Mouse (Mus musculus): ENCODE results near the gene Ncoa7. TPM values are rescaled to one million over a fixed set of nuclear protein-coding genes. Genes with fewer than 3 reads are reported as not detected.
A peak's percentile ranks its signal among the peaks of the same experiment; 100 is the strongest.

Ncoa7 gene
- polyA plus RNA-seq, 1 experiment from 2014 or later, result 11.2 TPM

DNA sequence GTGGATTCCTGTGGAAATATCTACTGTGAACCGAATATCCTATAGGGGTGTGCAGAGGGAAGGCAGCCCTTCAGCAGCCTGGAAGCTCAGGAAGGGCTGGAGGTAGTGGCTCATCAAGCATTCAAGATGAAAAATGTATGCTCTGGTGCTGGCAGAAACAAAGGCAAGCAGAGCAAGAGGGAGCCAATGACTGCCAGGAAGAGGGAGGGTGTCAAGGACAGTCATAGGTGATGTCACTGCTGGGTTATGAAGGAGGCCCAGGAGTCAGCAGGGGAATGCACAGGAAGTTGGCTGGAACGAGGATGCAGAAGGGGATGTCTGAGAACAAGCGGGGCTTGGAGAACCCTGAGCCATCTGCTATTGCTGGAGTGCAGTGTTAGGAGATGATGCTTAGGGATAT is 24.9 kb downstream of the Ncoa7 start:
- Histone ChIP-seq H3K4me1 (no peaks in the 10 kb centered on the region), H3K36me3 (no peaks in the 10 kb centered on the region), H3K9ac (no peak overlapping the region), H3K27me3 (replicated peaks) (no peaks in the 10 kb centered on the region), H3K4me3 (no peak overlapping the region), H3K4me2 (replicated peaks) (no peak overlapping the region), H3K9me3 (no peaks in the 10 kb centered on the region), H3K27ac (no peak overlapping the region)
- WGBS, result 76% methylated on average over 3 of the region's 3 CpGs
- ATAC-seq (ENCODE audit: low FRiP score, low read depth), result no peak

DNA sequence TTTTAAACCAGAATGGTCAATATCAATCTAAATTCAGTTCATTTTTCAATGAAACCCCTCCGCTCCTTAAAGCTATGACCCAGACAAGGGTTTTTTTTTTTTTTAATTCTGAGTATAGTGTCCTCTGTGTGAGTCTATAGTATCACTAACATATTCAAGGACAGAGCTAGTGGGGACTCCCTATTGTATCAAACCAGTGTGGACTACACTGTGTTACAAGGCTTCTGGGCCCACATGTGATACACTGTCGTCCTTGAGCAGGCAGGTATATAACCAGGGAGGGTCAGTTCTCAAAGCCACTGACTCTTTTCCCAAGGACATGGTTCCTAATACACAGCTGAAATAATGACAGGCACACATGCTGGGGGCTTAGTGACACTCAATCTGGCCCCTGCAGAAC is 27.1 kb downstream of the Ncoa7 start:
- no peak overlapping the region for H3K4me3 ChIP-seq
- no peaks in the 10 kb centered on the region for H3K4me1 ChIP-seq
- no peak overlapping the region for H3K27ac ChIP-seq
- no peaks in the 10 kb centered on the region for H3K36me3 ChIP-seq
- WGBS, result 79% methylated on average over 2 of the region's 2 CpGs
- H3K27me3 ChIP-seq (replicated peaks), result no peaks in the 10 kb centered on the region
- no peaks in the 10 kb centered on the region for H3K9me3 ChIP-seq
- no peak overlapping the region for H3K9ac ChIP-seq
- no peak overlapping the region for H3K4me2 ChIP-seq (replicated peaks)
- ATAC-seq (ENCODE audit: low FRiP score, low read depth), result peak; percentile 78

DNA sequence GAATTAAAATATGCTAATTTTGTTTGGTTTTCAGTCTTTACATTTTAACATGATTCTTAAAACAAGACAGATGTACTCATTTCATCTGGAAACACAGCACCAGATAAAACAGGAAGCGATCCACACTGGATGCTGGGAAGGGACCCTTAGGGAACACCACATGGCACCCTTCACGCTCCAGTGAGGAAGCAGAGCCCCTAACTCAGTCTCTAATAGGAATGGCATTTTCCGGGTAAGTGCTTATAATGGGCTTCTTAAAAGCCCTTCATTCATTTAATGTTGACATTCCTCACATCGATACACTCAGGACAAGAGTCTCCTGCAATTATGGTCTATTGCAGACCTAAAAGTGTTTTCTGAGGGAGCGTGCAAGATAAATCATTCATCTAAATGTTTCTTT is 27.6 kb downstream of the Ncoa7 start:
- peak; percentile 93 for ATAC-seq (ENCODE audit: low FRiP score, low read depth)
- H3K27ac ChIP-seq, result no peak overlapping the region
- 57% methylated on average over 5 of the region's 5 CpGs for WGBS

DNA sequence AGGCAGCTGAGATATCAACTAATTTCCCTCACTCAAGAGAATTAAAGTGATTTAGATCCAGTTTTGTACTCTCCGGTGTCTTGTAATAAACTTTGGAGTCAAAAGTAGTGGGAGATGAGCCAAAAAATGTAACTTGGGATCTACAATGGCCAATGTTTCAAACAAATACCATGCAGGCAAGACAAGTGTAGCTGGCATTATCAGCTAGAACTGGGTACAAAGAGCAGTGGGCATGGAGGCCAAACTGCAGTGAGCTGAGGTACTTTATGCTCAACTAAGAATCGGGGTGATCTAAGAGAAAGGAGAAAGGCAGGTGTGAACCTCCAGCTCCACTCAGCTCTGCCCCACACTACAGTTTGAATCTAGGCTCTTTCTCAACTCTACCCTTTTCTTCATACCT is 28.7 kb downstream of the Ncoa7 start:
- Histone ChIP-seq H3K27ac (no peak overlapping the region), H3K4me1 (no peaks in the 10 kb centered on the region), H3K4me2 (replicated peaks) (no peak overlapping the region), H3K27me3 (replicated peaks) (no peaks in the 10 kb centered on the region), H3K36me3 (no peaks in the 10 kb centered on the region), H3K4me3 (no peak overlapping the region), H3K9ac (no peak overlapping the region), H3K9me3 (no peaks in the 10 kb centered on the region)
- WGBS, result 89% methylated on average over 2 of the region's 2 CpGs
- no peak for ATAC-seq (ENCODE audit: low FRiP score, low read depth)

More for the DNA sequence above, 27.6 kb downstream of the Ncoa7 start:
- H3K4me2 ChIP-seq (replicated peaks), result no peak overlapping the region
- no peaks in the 10 kb centered on the region for H3K4me1 ChIP-seq
- no peak overlapping the region for H3K9ac ChIP-seq
- no peak overlapping the region for H3K4me3 ChIP-seq
- no peaks in the 10 kb centered on the region for H3K36me3 ChIP-seq
- H3K9me3 ChIP-seq, result no peaks in the 10 kb centered on the region
- H3K27me3 ChIP-seq (replicated peaks), result no peaks in the 10 kb centered on the region

DNA sequence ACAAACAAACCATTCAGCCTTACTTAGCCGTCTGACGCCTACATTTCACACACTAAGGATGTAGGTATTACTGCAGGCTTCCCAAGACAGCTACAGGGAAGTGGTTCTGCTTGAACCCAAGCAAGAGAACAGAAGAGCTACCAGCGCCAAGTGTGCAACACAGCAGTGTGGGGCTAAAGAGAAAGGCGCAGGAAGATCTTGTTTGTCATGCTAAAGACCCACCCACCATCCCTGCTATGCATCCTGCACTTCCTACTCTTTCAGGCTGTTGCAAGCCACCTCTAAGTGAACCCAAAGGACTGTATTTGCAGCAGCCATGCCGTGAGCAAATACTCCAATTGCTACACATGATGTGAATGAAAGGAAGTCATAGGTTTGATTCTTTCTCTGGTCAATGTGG is 29.9 kb downstream of the Ncoa7 start:
- no peak for ATAC-seq (ENCODE audit: low FRiP score, low read depth)

DNA sequence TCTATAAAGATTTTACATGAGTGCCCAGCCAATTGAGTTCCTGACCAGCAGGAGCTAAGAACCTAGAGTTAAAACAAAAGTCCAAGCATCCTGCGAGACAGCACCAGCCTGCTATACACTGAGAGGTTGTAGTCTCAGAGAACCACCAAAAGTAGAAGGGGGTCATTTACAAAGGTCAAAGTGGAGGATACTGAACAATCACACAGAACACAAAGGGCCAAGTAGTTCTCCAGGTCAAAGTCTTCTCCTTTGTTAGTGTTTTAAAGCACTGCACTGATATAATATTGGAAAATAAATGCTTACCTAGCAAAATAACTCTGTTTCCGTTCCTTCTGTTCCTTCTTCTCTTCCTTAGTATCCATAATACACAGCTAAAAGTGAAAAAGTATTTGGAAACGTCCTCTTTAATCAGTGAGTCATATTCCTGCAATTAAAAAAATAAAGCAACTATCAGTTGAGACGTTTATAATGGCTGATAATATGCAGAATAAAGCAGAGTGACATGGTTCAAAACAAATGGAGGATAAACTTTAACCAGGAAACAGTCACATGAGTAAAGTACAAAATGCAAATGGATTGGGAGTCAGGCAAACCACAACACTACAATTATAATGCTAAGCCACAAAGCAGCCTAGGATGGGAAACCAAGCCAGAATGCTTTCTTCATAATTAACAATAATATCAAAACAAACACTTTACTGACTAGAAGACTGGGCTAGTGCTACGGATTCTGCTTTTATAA is 31.5 kb downstream of the Ncoa7 start:
- H3K27ac ChIP-seq, result no peak overlapping the region
- ATAC-seq (ENCODE audit: low FRiP score, low read depth), result no peak
- no peaks in the 10 kb centered on the region for H3K27me3 ChIP-seq (replicated peaks)
- 82% methylated on average over 5 of the region's 5 CpGs for WGBS
- no peaks in the 10 kb centered on the region for H3K4me1 ChIP-seq
- no peaks in the 10 kb centered on the region for H3K36me3 ChIP-seq
- H3K9ac ChIP-seq, result no peak overlapping the region
- H3K9me3 ChIP-seq, result no peaks in the 10 kb centered on the region
- H3K4me2 ChIP-seq (replicated peaks), result no peak overlapping the region
- H3K4me3 ChIP-seq, result no peak overlapping the region

More for the DNA sequence above, 29.9 kb downstream of the Ncoa7 start:
- no peaks in the 10 kb centered on the region for H3K9me3 ChIP-seq
- no peak overlapping the region for H3K4me3 ChIP-seq
- H3K36me3 ChIP-seq, result no peaks in the 10 kb centered on the region
- 64% methylated on average over 5 of the region's 5 CpGs for WGBS
- no peak overlapping the region for H3K4me2 ChIP-seq (replicated peaks)
- H3K27ac ChIP-seq, result no peak overlapping the region
- H3K27me3 ChIP-seq (replicated peaks), result no peaks in the 10 kb centered on the region
- no peaks in the 10 kb centered on the region for H3K4me1 ChIP-seq
- no peak overlapping the region for H3K9ac ChIP-seq

DNA sequence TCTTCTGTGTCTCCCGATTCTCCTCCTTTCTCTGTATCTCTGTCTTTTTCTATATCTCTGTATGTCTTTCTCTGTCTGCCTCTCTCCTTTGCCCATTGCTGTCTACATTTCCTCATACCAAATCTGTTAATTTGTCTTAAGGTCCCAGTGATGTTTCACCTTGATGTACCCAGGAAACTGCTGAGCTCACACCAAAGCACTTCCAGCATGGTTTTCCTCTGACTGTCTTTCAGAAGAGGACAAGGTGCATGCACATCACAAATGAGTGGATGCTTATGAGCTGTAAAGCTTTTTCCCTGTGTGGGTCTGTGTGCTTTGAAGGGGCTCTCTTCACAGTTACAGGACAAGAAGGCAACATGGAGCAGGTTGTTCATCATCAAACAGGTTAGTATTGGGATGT is 34.3 kb downstream of the Ncoa7 start:
- no peaks in the 10 kb centered on the region for H3K36me3 ChIP-seq
- ATAC-seq (ENCODE audit: low FRiP score, low read depth), result no peak
- H3K4me1 ChIP-seq, result no peaks in the 10 kb centered on the region
- H3K27me3 ChIP-seq (replicated peaks), result no peaks in the 10 kb centered on the region
- 91% methylated on average over 1 of the region's 1 CpGs for WGBS
- H3K9me3 ChIP-seq, result no peaks in the 10 kb centered on the region
- no peak overlapping the region for H3K27ac ChIP-seq
- H3K4me2 ChIP-seq (replicated peaks), result no peak overlapping the region
- no peak overlapping the region for H3K4me3 ChIP-seq
- H3K9ac ChIP-seq, result no peak overlapping the region

DNA sequence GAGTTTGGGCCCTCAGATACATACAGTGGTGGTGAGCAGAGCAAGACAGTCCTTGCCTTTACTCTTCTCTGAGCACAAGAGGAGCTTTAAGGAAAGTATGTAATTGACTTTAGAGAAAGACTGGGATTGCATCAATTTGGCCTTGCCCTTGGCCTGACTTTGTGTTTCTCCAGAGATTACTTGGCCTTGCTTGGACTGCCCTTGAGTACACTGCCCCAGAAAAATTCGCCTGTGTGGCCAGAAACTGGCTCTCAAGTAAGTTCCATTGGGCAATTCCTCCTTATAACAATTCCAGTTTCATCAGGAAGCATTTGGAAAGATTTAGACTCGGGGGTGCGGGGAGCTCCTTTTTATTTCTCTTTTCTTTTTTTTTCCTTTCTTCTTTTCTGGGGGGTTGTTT is 34.9 kb downstream of the Ncoa7 start:
- Histone ChIP-seq H3K36me3 (no peaks in the 10 kb centered on the region), H3K9me3 (no peaks in the 10 kb centered on the region), H3K9ac (no peak overlapping the region), H3K4me3 (no peak overlapping the region), H3K4me2 (replicated peaks) (no peak overlapping the region), H3K27me3 (replicated peaks) (no peaks in the 10 kb centered on the region), H3K4me1 (no peaks in the 10 kb centered on the region), H3K27ac (no peak overlapping the region)
- no peak for ATAC-seq (ENCODE audit: low FRiP score, low read depth)
- 90% methylated on average over 3 of the region's 3 CpGs for WGBS

DNA sequence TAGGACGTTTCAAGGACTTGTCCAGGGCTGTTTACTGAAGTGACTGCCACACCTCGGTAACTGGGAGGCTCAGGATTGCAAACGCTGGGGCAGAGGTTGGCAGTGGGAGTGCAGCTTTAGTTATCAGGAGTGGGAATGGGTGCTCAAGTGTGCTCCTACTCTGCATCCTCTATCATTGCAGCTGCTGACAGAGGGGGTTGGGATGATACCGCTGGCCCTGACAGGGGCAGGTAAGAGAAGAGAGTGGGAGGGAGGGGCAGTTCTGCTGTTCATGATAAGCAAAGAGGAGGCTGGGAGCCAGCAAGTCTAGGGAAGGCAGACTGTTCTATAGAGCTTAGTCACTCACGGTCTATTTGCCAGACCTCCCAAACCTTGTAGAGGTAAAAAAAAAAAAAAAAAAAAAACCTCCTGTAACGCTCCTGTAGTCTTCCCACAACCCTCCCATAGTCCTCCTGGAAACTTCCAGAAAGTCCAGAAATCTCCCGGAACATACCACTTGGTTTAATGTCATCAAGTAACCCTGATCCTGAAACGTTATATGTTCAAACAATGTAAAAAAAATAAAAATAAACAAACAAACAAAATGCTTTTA is 39.9 kb downstream of the Ncoa7 start:
- H3K4me2 ChIP-seq (replicated peaks), result no peak overlapping the region
- H3K36me3 ChIP-seq, result no peaks in the 10 kb centered on the region
- peak; percentile 44; the same call in 1 of the 2 replicates for ATAC-seq (ENCODE audit: low FRiP score, low read depth)
- H3K4me3 ChIP-seq, result no peak overlapping the region
- no peak overlapping the region for H3K9ac ChIP-seq
- 86% methylated on average over 8 of the region's 8 CpGs for WGBS
- H3K27ac ChIP-seq, result no peak overlapping the region
- H3K27me3 ChIP-seq (replicated peaks), result no peaks in the 10 kb centered on the region
- H3K4me1 ChIP-seq, result no peaks in the 10 kb centered on the region
- H3K9me3 ChIP-seq, result no peaks in the 10 kb centered on the region

DNA sequence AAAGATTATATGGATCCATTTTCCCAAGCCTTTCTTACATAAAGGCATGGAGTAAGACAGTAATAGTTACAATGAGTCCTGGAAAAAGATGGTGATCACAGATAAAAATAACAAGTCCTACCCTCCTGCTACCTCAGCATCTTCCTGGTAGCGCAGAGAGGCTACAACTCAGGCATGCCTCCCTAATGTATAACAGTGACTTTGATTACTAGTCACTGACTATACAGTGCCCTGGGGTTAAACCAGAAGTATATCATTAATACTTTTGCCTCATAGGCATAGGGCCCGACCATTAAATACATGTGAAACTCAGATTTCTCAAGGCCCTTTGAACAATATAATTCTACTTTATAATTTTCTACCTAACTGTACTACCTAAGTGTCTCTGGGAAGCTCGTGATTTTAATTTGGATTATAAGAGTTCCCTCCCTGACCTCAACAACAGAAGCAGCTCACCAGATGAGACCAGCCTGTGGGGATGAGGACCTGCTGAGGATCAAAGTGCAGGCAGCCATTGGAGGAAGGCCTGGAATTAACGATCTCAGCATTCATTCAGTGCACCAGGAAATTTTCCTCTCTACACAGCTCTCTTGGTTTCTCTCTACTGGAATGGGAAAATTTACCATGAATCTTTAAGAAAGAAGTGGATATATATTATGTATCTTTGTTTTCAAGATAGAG is 40.7 kb downstream of the Ncoa7 start:
- Histone ChIP-seq H3K9me3 (no peaks in the 10 kb centered on the region), H3K4me3 (no peak overlapping the region), H3K4me1 (no peaks in the 10 kb centered on the region), H3K9ac (no peak overlapping the region), H3K27ac (no peak overlapping the region), H3K36me3 (no peaks in the 10 kb centered on the region), H3K4me2 (replicated peaks) (no peak overlapping the region), H3K27me3 (replicated peaks) (no peaks in the 10 kb centered on the region)
- ATAC-seq (ENCODE audit: low FRiP score, low read depth), result no peak
- WGBS, result 84% methylated on average over 4 of the region's 4 CpGs

DNA sequence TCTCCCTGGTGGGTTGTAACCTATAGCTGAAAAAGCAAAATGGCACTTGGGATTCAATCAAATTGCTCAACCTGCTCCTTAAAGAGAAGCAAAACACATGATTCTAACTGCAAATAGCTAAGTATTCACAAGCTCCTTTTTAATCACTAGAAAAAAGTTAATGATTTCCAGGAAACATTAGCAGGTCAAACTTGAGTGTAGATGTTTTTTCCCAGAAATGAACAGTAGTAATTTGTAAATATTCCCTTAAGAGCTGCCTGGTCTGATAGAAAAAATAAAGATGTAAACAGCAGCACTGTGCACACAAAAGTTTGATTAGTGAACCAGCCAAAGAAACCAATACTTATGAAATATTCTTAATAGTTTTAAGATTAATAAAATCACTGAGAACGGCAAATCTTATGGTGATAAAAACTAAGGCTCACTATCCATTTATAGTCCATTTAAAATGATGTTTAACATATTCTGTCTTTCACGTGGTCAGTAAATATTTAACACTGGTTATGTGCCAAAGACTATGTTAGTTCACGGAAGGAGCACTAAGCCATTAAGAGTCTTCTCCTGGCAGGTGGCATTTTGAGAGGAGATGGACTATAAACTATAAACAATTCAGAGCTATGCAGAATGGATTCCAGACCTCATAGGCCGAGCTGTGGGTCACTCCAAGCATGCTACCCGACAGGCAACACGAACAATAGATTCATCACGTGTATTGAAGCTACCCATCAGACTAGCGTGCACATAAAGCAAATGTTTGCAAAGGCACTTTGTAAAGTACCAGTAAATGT is 43.6 kb downstream of the Ncoa7 start:
- no peaks in the 10 kb centered on the region for H3K9me3 ChIP-seq
- H3K4me1 ChIP-seq, result no peaks in the 10 kb centered on the region
- no peaks in the 10 kb centered on the region for H3K36me3 ChIP-seq
- 78% methylated on average over 8 of the region's 8 CpGs for WGBS
- no peak overlapping the region for H3K4me2 ChIP-seq (replicated peaks)
- H3K27me3 ChIP-seq (replicated peaks), result no peaks in the 10 kb centered on the region
- no peak for ATAC-seq (ENCODE audit: low FRiP score, low read depth)
- no peak overlapping the region for H3K9ac ChIP-seq
- H3K4me3 ChIP-seq, result no peak overlapping the region
- no peak overlapping the region for H3K27ac ChIP-seq

DNA sequence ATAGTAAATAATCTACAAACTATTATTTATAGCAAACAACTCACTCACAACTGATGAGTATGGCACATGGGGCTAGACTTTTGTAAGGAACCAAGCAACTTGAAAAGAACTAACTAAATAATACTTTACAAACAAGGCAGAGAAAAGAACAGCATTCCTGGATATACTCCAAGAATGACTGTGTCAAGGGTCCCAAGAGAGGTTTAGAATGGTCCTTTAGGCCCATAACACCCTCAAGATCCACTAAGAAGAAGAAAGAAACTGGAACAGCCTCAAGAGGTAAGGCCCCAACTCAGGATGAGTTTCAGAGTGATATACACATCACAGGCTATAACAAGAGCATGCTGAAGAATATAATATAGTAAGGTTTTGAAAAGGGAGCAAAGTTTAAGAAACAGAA is 47.1 kb downstream of the Ncoa7 start:
- ATAC-seq (ENCODE audit: low FRiP score, low read depth), result no peak
- no peaks in the 10 kb centered on the region for H3K27me3 ChIP-seq (replicated peaks)
- no peak overlapping the region for H3K4me2 ChIP-seq (replicated peaks)
- no peaks in the 10 kb centered on the region for H3K36me3 ChIP-seq
- no peaks in the 10 kb centered on the region for H3K4me1 ChIP-seq
- H3K9ac ChIP-seq, result no peak overlapping the region
- H3K27ac ChIP-seq, result no peak overlapping the region
- H3K4me3 ChIP-seq, result no peak overlapping the region
- no peaks in the 10 kb centered on the region for H3K9me3 ChIP-seq

Data from neural tube, embryonic 12.5 days (tissue).